ENCODE assay signal across 9 mouse cellular contexts in genomic region chr5:38620783-38621182, GRCm38 (mm10). TPM values are rescaled to one million over a fixed set of nuclear protein-coding genes. Genes with fewer than 3 reads are reported as not detected.
DNase-seq lines count a peak whose midpoint lies in the region; ATAC-seq and TF ChIP-seq lines count a peak whose summit lies in the region.
"Had no signal": no experiment of that assay in that cellular context is flagged by ENCODE, and none has a peak within 500 bp of the region (broad histone marks: within the 10 kb centered on the region; RNA-seq: fewer than 3 reads in every experiment).

No protein-coding gene starts in this region.

- no peaks in the 10 kb centered on the region for H3K4me1 ChIP-seq in thymus, adult 2 months (replicated peaks; ENCODE audit: control insufficient read depth, insufficient read depth, low read length)

- WGBS in thymus, adult 2 months, result 5% methylated on average over 5 of the region's 5 CpGs

- TF ChIP-seq CTCF in thymus, adult 2 months (IDR thresholded peaks at IDR 0.05; ENCODE audit: borderline replicate concordance, control insufficient read depth, extremely low read depth, insufficient read depth, low read length, poor library complexity), result no peak

- H3K27ac ChIP-seq in thymus, adult 2 months (ENCODE audit: control insufficient read depth, insufficient read depth, low read length), result no peak overlapping the region

- DNase-seq in embryo, embryonic 10 days (ENCODE audit: low spot score), result peak; percentile 66
- no peak for DNase-seq in embryo, embryonic 9.5 days (ENCODE audit: extremely low spot score)
- peak; percentile 25 for DNase-seq in thymus, adult 2 months
- DNase-seq in thymus, adult 18-20 months, result no peak
- peak; percentile 61 for DNase-seq in embryo, embryonic 11 days
- DNase-seq in kidney, postnatal 4 days, result peak; percentile 67 to 68
- DNase-seq in lung, postnatal 25 days (ENCODE audit: low spot score), result peak; percentile 36

- H3K36me3 ChIP-seq in thymus, adult 2 months (ENCODE audit: control insufficient read depth, insufficient read depth, low read length), result no peaks in the 10 kb centered on the region

- no peaks in the 10 kb centered on the region for H3K27me3 ChIP-seq in thymus, adult 2 months (ENCODE audit: control insufficient read depth, insufficient read depth, low read length)

- TF ChIP-seq POLR2A in thymus, adult 2 months (IDR thresholded peaks at IDR 0.05; ENCODE audit: control insufficient read depth, extremely low read depth, insufficient read depth, low read length, poor library complexity), result no peak

- no peak overlapping the region for H3K4me3 ChIP-seq in thymus, adult 2 months (ENCODE audit: control insufficient read depth, insufficient read depth, low read length)
- H3K4me3 ChIP-seq: megakaryocyte, embryonic 14.5 days had no signal

- no peak for ATAC-seq in activated CD4-positive, CD25-positive, alpha-beta regulatory T cell, adult 4 months

RNA-seq across cellular contexts. Expression of gene Wdr1, which starts 57.8 kb away (rescaled TPM):
- 272 and 306 TPM in 2 replicates for polyA plus RNA-seq in thymus, adult 2 months (2012; rRNA removed)
- 100 to 1,000 TPM; 424 to 463 TPM for polyA plus RNA-seq in activated CD4-positive, CD25-positive, alpha-beta regulatory T cell, adult 4 months (2017; shearing (Covaris generic))

Comparison
In these comparisons a context has a peak if more than half of its experiments do, and no peak if none do; other contexts are left out.
1. DNase-seq: peak in embryo, embryonic 10 days (single experiment), thymus, adult 2 months (single experiment), embryo, embryonic 11 days (single experiment), kidney, postnatal 4 days (2 of 2) and lung, postnatal 25 days (single experiment); none in embryo, embryonic 9.5 days (single experiment) and thymus, adult 18-20 months (0 of 2).